Mouse (Mus musculus) midbrain, embryonic 12.5 days (tissue): ENCODE data around the gene Acp2. TPM values are rescaled to one million over a fixed set of nuclear protein-coding genes. Genes with fewer than 3 reads are reported as not detected.

Experiments used
- ATAC-seq: fragments of 200-750 bp; cut with Nextera tagmentation; 2 replicates; pipeline ENCODE4 v1.8.0; 2017; ENCODE audit warnings: low read depth, moderate TSS enrichment, moderate library complexity; ENCODE audit not compliant: low FRiP score
- H3K27ac ChIP-seq: fragments of 300-500 bp; sonication (generic); replicated peaks from 2 replicates; pipeline ENCODE4 v1.5.1; 2016; ENCODE audit warnings: mild to moderate bottlenecking
- H3K27me3 ChIP-seq: fragments of 300-500 bp; sonication (generic); 2 replicates; pipeline ENCODE4 v1.6.1; 2016; ENCODE audit warnings: mild to moderate bottlenecking
- H3K36me3 ChIP-seq: fragments of 300-500 bp; sonication (generic); 2 replicates; pipeline ENCODE4 v1.6.1; 2016
- H3K4me1 ChIP-seq: fragments of 300-500 bp; sonication (generic); 2 replicates; pipeline ENCODE4 v1.6.1; 2016
- H3K4me2 ChIP-seq: fragments of 300-500 bp; sonication (generic); replicated peaks from 2 replicates; pipeline ENCODE4 v1.6.1; 2016; ENCODE audit warnings: mild to moderate bottlenecking, moderate library complexity
- H3K4me3 ChIP-seq: fragments of 300-500 bp; sonication (generic); 2 replicates; pipeline ENCODE4 v1.5.1; 2016; ENCODE audit warnings: mild to moderate bottlenecking
- H3K9ac ChIP-seq: fragments of 300-500 bp; sonication (generic); replicated peaks from 2 replicates; pipeline ENCODE4 v1.6.1; 2016; ENCODE audit warnings: mild to moderate bottlenecking, moderate library complexity
- H3K9me3 ChIP-seq: fragments of 300-500 bp; sonication (generic); 2 replicates; pipeline ENCODE4 v1.6.1; 2016; ENCODE audit warnings: mild to moderate bottlenecking
- whole genome bisulfite sequencing: fragments of 180-500 bp; shearing (Covaris S2); methylation state at CpG from one replicate; pipeline ENCODE4 v1.1.7; 2016; 5-methylcytosine and 5-hydroxymethylcytosine counted together
- polyA plus RNA-seq: library from polyadenylated mRNA; unstranded; fragments of >200 nt; fragmentation: Nextera tagmentation; extraction: Ambion mirVana; gene quantifications from 2 replicates; pipeline ENCODE4 v1.2.1, GENCODE M21; 2016

Acp2 gene
- 37.7 and 38.4 TPM in 2 replicates for polyA plus RNA-seq

- Histone ChIP-seq H3K27me3 (no peaks in the 10 kb centered on the region), H3K9me3 (no peaks in the 10 kb centered on the region), H3K27ac (peak within 1 kb of the TSS; percentile 92), H3K9ac (peak within 1 kb of the TSS; percentile 81), H3K4me1 (peaks cover 25% of the 10 kb centered on the region), H3K36me3 (peaks cover 26% of the 10 kb centered on the region), H3K4me2 (peak within 1 kb of the TSS; percentile 69), H3K4me3 (peak within 1 kb of the TSS; percentile 68)
- WGBS: 5% methylated on average over 28 of the region's 28 CpGs
- ATAC-seq: peak; percentile 98
Measured at GRCm38 (mm10) chr2:91202222-91202971, at the start of gene Acp2, which contains the start of gene Nr1h3. Acp2 (plus strand) TSS chr2:91202885. Nr1h3 (minus strand) TSS chr2:91202834.

- H3K36me3 ChIP-seq: peaks cover 79% of the 10 kb centered on the region
- H3K27ac ChIP-seq: no peak overlapping the region
- 86% methylated on average over 3 of the region's 3 CpGs for WGBS
Measured at GRCm38 (mm10) chr2:91152885-91153377, 49.8 kb upstream of the Acp2 start.

GRCm38 (mm10) chr2:91154091-91154490 lies 48.6 kb upstream of the Acp2 start:
- no peak overlapping the region for H3K9ac ChIP-seq
- H3K4me2 ChIP-seq: no peak overlapping the region
- ATAC-seq: no peak
- peaks cover 83% of the 10 kb centered on the region for H3K36me3 ChIP-seq
- H3K9me3 ChIP-seq: no peaks in the 10 kb centered on the region
- no peak overlapping the region for H3K4me3 ChIP-seq
- WGBS: 93% methylated on average over 3 of the region's 3 CpGs
- no peaks in the 10 kb centered on the region for H3K27me3 ChIP-seq
- no peaks in the 10 kb centered on the region for H3K4me1 ChIP-seq
- no peak overlapping the region for H3K27ac ChIP-seq

More at GRCm38 (mm10) chr2:91152885-91153377, 49.8 kb upstream of the Acp2 start:
- no peaks in the 10 kb centered on the region for H3K27me3 ChIP-seq
- no peaks in the 10 kb centered on the region for H3K4me1 ChIP-seq
- H3K4me2 ChIP-seq: no peak overlapping the region
- H3K4me3 ChIP-seq: no peak overlapping the region
- H3K9me3 ChIP-seq: no peaks in the 10 kb centered on the region
- no peak overlapping the region for H3K9ac ChIP-seq
- ATAC-seq: no peak

- H3K4me3 ChIP-seq: no peak overlapping the region
- no peak for ATAC-seq
- H3K27me3 ChIP-seq: no peaks in the 10 kb centered on the region
- WGBS: 16% methylated on average over 6 of the region's 6 CpGs
- no peaks in the 10 kb centered on the region for H3K4me1 ChIP-seq
- no peak overlapping the region for H3K9ac ChIP-seq
- H3K9me3 ChIP-seq: no peaks in the 10 kb centered on the region
- H3K36me3 ChIP-seq: peaks cover 93% of the 10 kb centered on the region
- no peak overlapping the region for H3K27ac ChIP-seq
- no peak overlapping the region for H3K4me2 ChIP-seq
Measured at GRCm38 (mm10) chr2:91157002-91157752, 45.5 kb upstream of the Acp2 start.

- no peak for ATAC-seq
- Histone ChIP-seq H3K4me2 (no peak overlapping the region), H3K9ac (no peak overlapping the region), H3K27me3 (no peaks in the 10 kb centered on the region), H3K9me3 (no peaks in the 10 kb centered on the region), H3K36me3 (peaks cover 93% of the 10 kb centered on the region), H3K4me3 (no peak overlapping the region), H3K4me1 (no peaks in the 10 kb centered on the region), H3K27ac (no peak overlapping the region)
- WGBS: 92% methylated on average over 6 of the region's 6 CpGs
Measured at GRCm38 (mm10) chr2:91160591-91160990, 42.1 kb upstream of the Acp2 start.

- no peak overlapping the region for H3K9ac ChIP-seq
- no peaks in the 10 kb centered on the region for H3K4me1 ChIP-seq
- no peak overlapping the region for H3K4me3 ChIP-seq
- no peak overlapping the region for H3K4me2 ChIP-seq
- no peak for ATAC-seq
- no peak overlapping the region for H3K27ac ChIP-seq
- no peaks in the 10 kb centered on the region for H3K9me3 ChIP-seq
- H3K36me3 ChIP-seq: peaks cover 91% of the 10 kb centered on the region
- 88% methylated on average over 4 of the region's 4 CpGs for WGBS
- H3K27me3 ChIP-seq: no peaks in the 10 kb centered on the region
Measured at GRCm38 (mm10) chr2:91162952-91163351, 39.7 kb upstream of the Acp2 start.

GRCm38 (mm10) chr2:91163532-91163931 lies 39.2 kb upstream of the Acp2 start:
- no peak overlapping the region for H3K9ac ChIP-seq
- H3K27me3 ChIP-seq: no peaks in the 10 kb centered on the region
- H3K4me2 ChIP-seq: no peak overlapping the region
- no peak overlapping the region for H3K27ac ChIP-seq
- no peaks in the 10 kb centered on the region for H3K9me3 ChIP-seq
- WGBS: 92% methylated on average over 5 of the region's 5 CpGs
- no peak overlapping the region for H3K4me3 ChIP-seq
- H3K36me3 ChIP-seq: peaks cover 90% of the 10 kb centered on the region
- ATAC-seq: no peak
- no peaks in the 10 kb centered on the region for H3K4me1 ChIP-seq

- Histone ChIP-seq H3K9me3 (no peaks in the 10 kb centered on the region), H3K36me3 (peaks cover 91% of the 10 kb centered on the region), H3K27ac (no peak overlapping the region), H3K4me2 (no peak overlapping the region), H3K27me3 (no peaks in the 10 kb centered on the region), H3K4me1 (no peaks in the 10 kb centered on the region), H3K9ac (no peak overlapping the region), H3K4me3 (no peak overlapping the region)
- 96% methylated on average over 6 of the region's 6 CpGs for WGBS
- ATAC-seq: no peak
Measured at GRCm38 (mm10) chr2:91164991-91165390, 37.7 kb upstream of the Acp2 start.

- Histone ChIP-seq H3K27ac (no peak overlapping the region), H3K27me3 (no peaks in the 10 kb centered on the region), H3K36me3 (peaks cover 85% of the 10 kb centered on the region), H3K4me2 (no peak overlapping the region), H3K4me3 (no peak overlapping the region), H3K4me1 (no peaks in the 10 kb centered on the region), H3K9me3 (no peaks in the 10 kb centered on the region), H3K9ac (no peak overlapping the region)
- ATAC-seq: no peak
- WGBS: 80% methylated on average over 4 of the region's 4 CpGs
Measured at GRCm38 (mm10) chr2:91167629-91168028, 35.1 kb upstream of the Acp2 start.

GRCm38 (mm10) chr2:91169587-91170322 lies 32.9 kb upstream of the Acp2 start:
- WGBS: 91% methylated on average over 25 of the region's 25 CpGs
- no peak for ATAC-seq
- peaks cover 83% of the 10 kb centered on the region for H3K36me3 ChIP-seq
- no peaks in the 10 kb centered on the region for H3K9me3 ChIP-seq
- H3K27ac ChIP-seq: no peak overlapping the region
- no peak overlapping the region for H3K9ac ChIP-seq
- H3K4me1 ChIP-seq: no peaks in the 10 kb centered on the region
- no peak overlapping the region for H3K4me3 ChIP-seq
- no peaks in the 10 kb centered on the region for H3K27me3 ChIP-seq
- no peak overlapping the region for H3K4me2 ChIP-seq

- H3K4me3 ChIP-seq: no peak overlapping the region
- 92% methylated on average over 4 of the region's 4 CpGs for WGBS
Measured at GRCm38 (mm10) chr2:91175490-91175889, 27.2 kb upstream of the Acp2 start.

More at GRCm38 (mm10) chr2:91175490-91175889, 27.2 kb upstream of the Acp2 start:
- H3K27ac ChIP-seq: no peak overlapping the region
- no peak overlapping the region for H3K4me2 ChIP-seq
- no peak overlapping the region for H3K9ac ChIP-seq
- H3K36me3 ChIP-seq: peaks cover 64% of the 10 kb centered on the region
- H3K9me3 ChIP-seq: no peaks in the 10 kb centered on the region
- peaks cover 10% of the 10 kb centered on the region; the same call in 1 of the 2 replicates for H3K4me1 ChIP-seq
- H3K27me3 ChIP-seq: no peaks in the 10 kb centered on the region
- ATAC-seq: no peak
